Mouse (Mus musculus): ENCODE results near the gene Wdr54. TPM values are rescaled to one million over a fixed set of nuclear protein-coding genes. Genes with fewer than 3 reads are reported as not detected.

Wdr54 gene
- polyA plus RNA-seq, 1 experiment from 2014 or later: 10.2 TPM

- H3K4me1 ChIP-seq (replicated peaks): peaks cover 21% of the 10 kb centered on the region
- H3K27ac ChIP-seq: no peak overlapping the region
- H3K4me2 ChIP-seq: peak overlapping the region; percentile 86
- peaks cover 10% of the 10 kb centered on the region for H3K27me3 ChIP-seq
- WGBS: 8% methylated on average over 23 of the region's 23 CpGs
- ATAC-seq (ENCODE audit: insufficient number of reproducible peaks, insufficient read depth, low FRiP score, low TSS enrichment, low read depth): peak; percentile 21; the same call in 1 of the 2 replicates
- H3K4me3 ChIP-seq (replicated peaks): peak overlapping the region; percentile 57
- H3K9ac ChIP-seq (replicated peaks): peak overlapping the region; percentile 67
- H3K36me3 ChIP-seq: peaks cover 30% of the 10 kb centered on the region
- no peaks in the 10 kb centered on the region for H3K9me3 ChIP-seq
Measured at GRCm38 (mm10) chr6:83155552-83156238, 502 bp downstream of the Wdr54 start.

DNA sequence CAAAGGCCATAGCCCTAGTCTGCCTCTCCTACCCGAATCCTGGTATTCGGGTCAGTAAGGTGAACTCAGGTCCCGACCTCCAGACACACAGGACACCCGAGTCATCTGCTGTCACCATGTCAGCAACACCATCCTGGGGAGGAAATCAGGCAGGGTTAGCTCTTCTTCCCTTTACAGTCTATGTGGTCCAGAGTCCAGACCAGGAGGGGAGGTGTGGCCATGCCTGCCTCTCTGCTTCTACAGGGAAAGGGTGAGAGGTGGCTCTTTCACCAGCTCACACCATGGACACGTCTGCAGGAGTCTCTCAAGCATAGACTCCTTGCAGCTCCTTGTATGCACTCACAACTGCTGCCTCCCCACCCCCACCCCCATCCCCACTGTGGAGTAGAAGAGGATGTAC lies 2.7 kb downstream of the Wdr54 start:
- Histone ChIP-seq H3K9me3 (no peaks in the 10 kb centered on the region), H3K27ac (no peak overlapping the region), H3K4me3 (replicated peaks) (no peak overlapping the region), H3K9ac (replicated peaks) (no peak overlapping the region), H3K27me3 (no peaks in the 10 kb centered on the region), H3K4me2 (no peak overlapping the region), H3K4me1 (replicated peaks) (peaks cover 21% of the 10 kb centered on the region), H3K36me3 (peaks cover 52% of the 10 kb centered on the region)
- ATAC-seq (ENCODE audit: insufficient number of reproducible peaks, insufficient read depth, low FRiP score, low TSS enrichment, low read depth): no peak
- WGBS: 74% methylated on average over 5 of the region's 5 CpGs

DNA sequence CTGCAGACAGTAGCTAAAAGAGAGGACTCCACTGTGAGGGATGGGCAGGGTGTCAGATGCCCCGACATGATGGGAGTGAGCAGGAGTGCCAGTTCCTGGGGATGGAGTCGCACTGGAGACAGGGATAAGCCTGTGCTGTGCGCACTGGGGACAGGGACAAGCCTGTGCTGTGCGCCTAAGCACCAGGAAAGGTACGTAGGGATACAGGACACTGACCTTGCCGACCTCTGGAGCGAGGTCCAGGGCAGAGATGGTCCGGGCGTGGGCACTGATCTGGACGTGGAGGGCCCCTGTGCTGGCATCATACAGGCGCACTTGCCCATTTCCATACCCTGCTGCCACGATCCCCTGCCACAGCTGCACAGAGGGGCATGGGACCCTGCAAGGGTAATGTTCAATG lies 3.2 kb downstream of the Wdr54 start:
- no peak for ATAC-seq (ENCODE audit: insufficient number of reproducible peaks, insufficient read depth, low FRiP score, low TSS enrichment, low read depth)
- H3K4me2 ChIP-seq: no peak overlapping the region
- WGBS: 87% methylated on average over 12 of the region's 12 CpGs
- no peaks in the 10 kb centered on the region for H3K9me3 ChIP-seq
- H3K27ac ChIP-seq: no peak overlapping the region
- H3K9ac ChIP-seq (replicated peaks): no peak overlapping the region
- H3K4me1 ChIP-seq (replicated peaks): peaks cover 21% of the 10 kb centered on the region
- H3K27me3 ChIP-seq: no peaks in the 10 kb centered on the region
- H3K4me3 ChIP-seq (replicated peaks): no peak overlapping the region
- peaks cover 57% of the 10 kb centered on the region for H3K36me3 ChIP-seq

DNA sequence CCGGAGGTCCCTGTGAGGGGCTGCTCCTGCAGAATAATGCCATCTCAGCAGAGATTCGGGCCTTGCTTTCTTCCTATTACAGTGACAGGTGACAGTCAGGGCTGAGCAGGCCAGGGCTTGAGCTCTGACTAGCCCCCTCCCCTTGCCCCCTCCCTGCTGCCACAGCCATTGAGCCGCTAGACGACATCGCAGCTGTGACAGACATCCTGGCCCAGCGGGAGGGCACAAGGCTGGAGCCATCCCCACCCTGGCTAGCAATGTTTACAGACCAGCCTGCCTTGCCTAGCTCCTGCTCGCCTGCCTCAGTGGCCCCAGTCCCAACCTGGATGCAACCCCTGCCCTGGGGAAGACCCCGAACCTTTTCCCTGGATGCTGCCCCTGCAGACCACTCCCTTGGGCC lies 4.5 kb downstream of the Wdr54 start:
- 32% methylated on average over 8 of the region's 8 CpGs for WGBS
- Histone ChIP-seq H3K27ac (no peak overlapping the region), H3K4me1 (replicated peaks) (peaks cover 24% of the 10 kb centered on the region), H3K9ac (replicated peaks) (no peak overlapping the region), H3K9me3 (no peaks in the 10 kb centered on the region), H3K4me2 (no peak overlapping the region), H3K36me3 (peaks cover 70% of the 10 kb centered on the region), H3K4me3 (replicated peaks) (no peak overlapping the region), H3K27me3 (no peaks in the 10 kb centered on the region)
- ATAC-seq (ENCODE audit: insufficient number of reproducible peaks, insufficient read depth, low FRiP score, low TSS enrichment, low read depth): no peak

GRCm38 (mm10) chr6:83147280-83147679 lies 8.9 kb downstream of the Wdr54 start:
- H3K36me3 ChIP-seq: peaks cover 69% of the 10 kb centered on the region
- H3K27ac ChIP-seq: peak overlapping the region; percentile 2; the same call in 1 of the 2 replicates
- H3K27me3 ChIP-seq: no peaks in the 10 kb centered on the region; the same call in 1 of the 2 replicates
- peaks cover 28% of the 10 kb centered on the region for H3K4me1 ChIP-seq (replicated peaks)
- no peak overlapping the region for H3K9ac ChIP-seq (replicated peaks)
- no peak for ATAC-seq (ENCODE audit: insufficient number of reproducible peaks, insufficient read depth, low FRiP score, low TSS enrichment, low read depth)
- 68% methylated on average over 7 of the region's 7 CpGs for WGBS
- H3K4me3 ChIP-seq (replicated peaks): no peak overlapping the region
- no peaks in the 10 kb centered on the region for H3K9me3 ChIP-seq
- no peak overlapping the region for H3K4me2 ChIP-seq

- Histone ChIP-seq H3K9me3 (no peaks in the 10 kb centered on the region), H3K4me1 (replicated peaks) (peaks cover 39% of the 10 kb centered on the region), H3K4me2 (no peak overlapping the region), H3K27me3 (no peaks in the 10 kb centered on the region; the same call in 1 of the 2 replicates), H3K27ac (peak overlapping the region; percentile 60), H3K9ac (replicated peaks) (0 out of 2 replicates have a peak overlapping the region, but pooled peaks have one; percentile 8), H3K36me3 (peaks cover 54% of the 10 kb centered on the region), H3K4me3 (replicated peaks) (no peak overlapping the region)
- WGBS: 53% methylated on average over 9 of the region's 9 CpGs
- ATAC-seq (ENCODE audit: insufficient number of reproducible peaks, insufficient read depth, low FRiP score, low TSS enrichment, low read depth): no peak
Measured at GRCm38 (mm10) chr6:83145805-83146204, 10.4 kb downstream of the Wdr54 start.

DNA sequence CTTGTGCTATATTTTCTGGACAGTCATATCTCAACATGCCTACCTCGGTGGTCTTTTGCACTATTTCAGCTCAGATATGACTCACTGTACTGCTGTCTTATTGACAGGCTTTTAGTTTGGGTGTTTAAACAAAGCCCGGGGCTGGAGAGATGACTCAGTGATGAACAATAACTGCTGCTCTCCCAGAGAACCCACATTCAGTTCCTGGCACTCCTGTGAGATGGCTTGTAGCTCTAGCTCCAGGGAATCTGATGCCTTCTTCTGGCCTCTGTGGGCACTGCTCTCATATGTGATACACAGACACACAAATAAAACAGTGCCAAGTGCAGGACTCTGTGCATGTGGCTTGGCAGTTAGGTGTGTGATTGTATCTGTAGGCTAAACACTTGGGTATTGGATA lies 11.0 kb downstream of the Wdr54 start:
- no peak overlapping the region for H3K4me2 ChIP-seq
- WGBS: 88% methylated on average over 2 of the region's 2 CpGs
- no peaks in the 10 kb centered on the region; the same call in 1 of the 2 replicates for H3K27me3 ChIP-seq
- no peak for ATAC-seq (ENCODE audit: insufficient number of reproducible peaks, insufficient read depth, low FRiP score, low TSS enrichment, low read depth)
- H3K9ac ChIP-seq (replicated peaks): no peak overlapping the region
- no peak overlapping the region for H3K4me3 ChIP-seq (replicated peaks)
- peaks cover 48% of the 10 kb centered on the region for H3K36me3 ChIP-seq
- peaks cover 42% of the 10 kb centered on the region for H3K4me1 ChIP-seq (replicated peaks)
- peak overlapping the region; percentile 60; the same call in 1 of the 2 replicates for H3K27ac ChIP-seq
- no peaks in the 10 kb centered on the region for H3K9me3 ChIP-seq

DNA sequence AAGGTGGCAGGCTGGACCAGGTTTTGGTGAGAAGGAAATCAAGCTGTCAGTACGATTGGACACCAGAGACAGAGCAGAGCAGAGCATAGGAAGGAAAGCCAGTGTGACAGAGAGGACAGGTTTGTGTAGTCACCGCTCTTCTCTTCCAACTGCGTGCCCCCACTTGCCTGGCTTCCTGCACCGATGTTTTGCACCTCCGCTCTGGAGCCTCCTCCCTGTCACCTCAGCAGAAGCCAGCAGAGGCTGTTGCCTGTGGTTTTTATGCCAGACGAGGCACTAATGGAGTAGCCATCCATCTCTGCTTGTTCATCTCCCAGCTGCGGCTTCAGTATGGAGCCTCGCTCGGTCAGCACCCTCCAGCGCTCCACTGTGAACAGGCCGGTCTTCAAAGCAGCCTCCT lies 13.3 kb downstream of the Wdr54 start:
- no peaks in the 10 kb centered on the region; the same call in 1 of the 2 replicates for H3K27me3 ChIP-seq
- H3K27ac ChIP-seq: no peak overlapping the region
- no peak for ATAC-seq (ENCODE audit: insufficient number of reproducible peaks, insufficient read depth, low FRiP score, low TSS enrichment, low read depth)
- no peak overlapping the region for H3K4me3 ChIP-seq (replicated peaks)
- peaks cover 35% of the 10 kb centered on the region for H3K36me3 ChIP-seq
- no peak overlapping the region for H3K9ac ChIP-seq (replicated peaks)
- 35% methylated on average over 11 of the region's 11 CpGs for WGBS
- H3K9me3 ChIP-seq: no peaks in the 10 kb centered on the region
- peak overlapping the region; percentile 73 for H3K4me2 ChIP-seq
- peaks cover 65% of the 10 kb centered on the region for H3K4me1 ChIP-seq (replicated peaks)

- no peaks in the 10 kb centered on the region; the same call in 1 of the 2 replicates for H3K27me3 ChIP-seq
- ATAC-seq (ENCODE audit: insufficient number of reproducible peaks, insufficient read depth, low FRiP score, low TSS enrichment, low read depth): no peak
- 4% methylated on average over 41 of the region's 41 CpGs for WGBS
- H3K27ac ChIP-seq: no peak overlapping the region
- peaks cover 29% of the 10 kb centered on the region for H3K36me3 ChIP-seq
- peak overlapping the region; percentile 73 for H3K4me2 ChIP-seq
- peak overlapping the region; percentile 36 for H3K4me3 ChIP-seq (replicated peaks)
- H3K9me3 ChIP-seq: no peaks in the 10 kb centered on the region
- peak overlapping the region; percentile 61 for H3K9ac ChIP-seq (replicated peaks)
- peaks cover 68% of the 10 kb centered on the region for H3K4me1 ChIP-seq (replicated peaks)
Measured at GRCm38 (mm10) chr6:83142211-83142731, 13.9 kb downstream of the Wdr54 start.

DNA sequence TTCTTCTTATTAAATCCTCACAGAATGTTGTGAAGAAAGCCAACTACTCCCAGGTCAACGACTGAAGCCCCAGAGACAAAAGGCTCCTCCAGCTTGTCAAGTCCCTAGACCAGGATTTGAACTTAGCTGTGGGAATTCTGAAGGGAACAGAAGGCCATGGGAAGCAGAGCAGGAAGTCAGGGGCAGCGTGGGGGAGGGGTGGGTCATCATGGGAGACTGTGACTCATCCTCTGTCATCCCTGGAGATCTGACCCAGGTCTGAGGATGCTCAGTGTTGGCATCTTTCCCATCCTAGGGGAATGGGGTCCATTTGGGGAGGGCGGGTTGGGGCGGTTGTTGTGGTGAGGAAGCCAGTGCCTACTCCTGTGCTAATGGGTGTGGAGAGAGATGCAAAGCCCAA lies 14.6 kb downstream of the Wdr54 start:
- no peak overlapping the region for H3K27ac ChIP-seq
- WGBS: 29% methylated on average over 4 of the region's 4 CpGs

GRCm38 (mm10) chr6:83140044-83140443 lies 16.2 kb downstream of the Wdr54 start:
- peaks cover 73% of the 10 kb centered on the region for H3K4me1 ChIP-seq (replicated peaks)
- no peak overlapping the region; the same call in 1 of the 2 replicates for H3K9ac ChIP-seq (replicated peaks)
- 0 out of 2 replicates have a peak overlapping the region, but pooled peaks have one; percentile 6 for H3K4me3 ChIP-seq (replicated peaks)
- no peaks in the 10 kb centered on the region; the same call in 1 of the 2 replicates for H3K27me3 ChIP-seq
- peaks cover 15% of the 10 kb centered on the region for H3K36me3 ChIP-seq
- peak overlapping the region; percentile 90; the same call in 1 of the 2 replicates for H3K4me2 ChIP-seq
- WGBS: 87% methylated on average over 8 of the region's 8 CpGs
- 0 out of 2 replicates have a peak overlapping the region, but pooled peaks have one; percentile 17 for H3K27ac ChIP-seq
- H3K9me3 ChIP-seq: no peaks in the 10 kb centered on the region
- no peak for ATAC-seq (ENCODE audit: insufficient number of reproducible peaks, insufficient read depth, low FRiP score, low TSS enrichment, low read depth)

More for the DNA sequence above, 14.6 kb downstream of the Wdr54 start:
- Histone ChIP-seq H3K9ac (replicated peaks) (peak overlapping the region; percentile 61), H3K36me3 (peaks cover 23% of the 10 kb centered on the region), H3K27me3 (no peaks in the 10 kb centered on the region; the same call in 1 of the 2 replicates), H3K4me2 (peak overlapping the region; percentile 73), H3K9me3 (no peaks in the 10 kb centered on the region), H3K4me3 (replicated peaks) (peak overlapping the region; percentile 36), H3K4me1 (replicated peaks) (peaks cover 65% of the 10 kb centered on the region)
- ATAC-seq (ENCODE audit: insufficient number of reproducible peaks, insufficient read depth, low FRiP score, low TSS enrichment, low read depth): no peak

All from limb, embryonic 12.5 days (tissue).